Mouse (Mus musculus): Measurements from ENCODE around the gene Npb.

GRCm38 (mm10) chr11:120608241-120609034, at the start of gene Npb:
- no peak for TF ChIP-seq EP300 (IDR thresholded peaks at IDR 0.05; ENCODE audit: low read depth)
- TF ChIP-seq CTCF (IDR thresholded peaks at IDR 0.05; ENCODE audit: low read depth): no peak

Measured in liver, postnatal 0 days (tissue).